ENCODE assay signal across 13 mouse cellular contexts in genomic region chr4:148397531-148398287, GRCm38 (mm10). TPM values are rescaled to one million over a fixed set of nuclear protein-coding genes. Genes with fewer than 3 reads are reported as not detected.
DNase-seq lines count a peak whose midpoint lies in the region; ATAC-seq and TF ChIP-seq lines count a peak whose summit lies in the region.
"Had no signal": no experiment of that assay in that cellular context is flagged by ENCODE, and none has a peak within 500 bp of the region (broad histone marks: within the 10 kb centered on the region; RNA-seq: fewer than 3 reads in every experiment).

No protein-coding gene starts in this region.

- H3K27me3 ChIP-seq in embryonic facial prominence, embryonic 14.5 days (replicated peaks; ENCODE audit: control insufficient read depth, insufficient read depth, low read length) = peaks cover 6% of the 10 kb centered on the region
- peaks cover 40% of the 10 kb centered on the region for H3K27me3 ChIP-seq in embryonic facial prominence, embryonic 10.5 days (replicated peaks; ENCODE audit: low read depth, poor library complexity, severe bottlenecking)
- H3K27me3 ChIP-seq in testis, adult 2 months (ENCODE audit: control insufficient read depth, insufficient read depth, low read length) = no peaks in the 10 kb centered on the region

- intact Hi-C loops in left cerebral cortex, postnatal 4 days (cut with DNase I) = no loop called here

- H3K4me1 ChIP-seq in embryonic facial prominence, embryonic 14.5 days (ENCODE audit: control insufficient read depth, insufficient read depth, low read length) = no peaks in the 10 kb centered on the region
- H3K4me1 ChIP-seq in embryonic facial prominence, embryonic 10.5 days = peaks cover 32% of the 10 kb centered on the region
- H3K4me1 ChIP-seq in testis, adult 2 months (ENCODE audit: control insufficient read depth, insufficient read depth, low read length) = no peaks in the 10 kb centered on the region

- 0 out of 2 replicates have a peak, but pooled peaks have one; percentile 13 for ATAC-seq in embryonic facial prominence, embryonic 14.5 days (ENCODE audit: low read depth)
- ATAC-seq: intestine, postnatal 0 days had no signal

- no peak for DNase-seq in embryonic facial prominence, embryonic 14.5 days (ENCODE audit: low spot score)
- DNase-seq in embryonic facial prominence, embryonic 10.5 days (ENCODE audit: low spot score) = no peak
- DNase-seq in testis, postnatal 14 days (ENCODE audit: low spot score) = no peak
- DNase-seq in mesoderm, embryonic 11.5 days (ENCODE audit: low read depth, low spot score) = peak; percentile 76
- DNase-seq in skeletal muscle tissue, adult 2 months (ENCODE audit: low read depth, low spot score) = peak; percentile 30
- DNase-seq in left cerebral cortex, adult 18-20 months (ENCODE audit: low spot score in 2 of 2) = no peak
- no peak for DNase-seq in left cerebral cortex, postnatal 4 days
- DNase-seq: B cell, adult 2 months; right cerebral cortex, postnatal 14 days; thymus, adult 18-20 months had no signal

- peak; percentile 23; the same call in 1 of the 2 replicates for TF ChIP-seq CTCF in testis, adult 2 months (IDR thresholded peaks at IDR 0.05; ENCODE audit: control insufficient read depth, insufficient read depth, insufficient replicate concordance, low read depth, low read length)

- 78% methylated on average over 18 of the region's 18 CpGs for WGBS in embryonic facial prominence, embryonic 14.5 days
- 81% methylated on average over 18 of the region's 18 CpGs for WGBS in embryonic facial prominence, embryonic 10.5 days

- no peak overlapping the region for H3K4me2 ChIP-seq in embryonic facial prominence, embryonic 14.5 days (ENCODE audit: low read depth, low read length)

- no peak overlapping the region for H3K27ac ChIP-seq in embryonic facial prominence, embryonic 14.5 days (replicated peaks; ENCODE audit: low read depth, low read length)
- no peak overlapping the region; the same call in 1 of the 2 replicates for H3K27ac ChIP-seq in embryonic facial prominence, embryonic 10.5 days (replicated peaks)
- H3K27ac ChIP-seq in testis, adult 2 months (ENCODE audit: control insufficient read depth, insufficient read depth, low read depth, low read length) = no peak overlapping the region

- no peak overlapping the region for H3K9ac ChIP-seq in embryonic facial prominence, embryonic 14.5 days (ENCODE audit: low read depth, low read length)

- no peak for TF ChIP-seq POLR2A in testis, adult 2 months (IDR thresholded peaks at IDR 0.05; ENCODE audit: control insufficient read depth, low read depth, low read length)

- no peaks in the 10 kb centered on the region for H3K36me3 ChIP-seq in embryonic facial prominence, embryonic 14.5 days (ENCODE audit: control insufficient read depth, insufficient read depth, low read length)
- H3K36me3 ChIP-seq in embryonic facial prominence, embryonic 10.5 days (replicated peaks) = no peaks in the 10 kb centered on the region
- no peaks in the 10 kb centered on the region for H3K36me3 ChIP-seq in testis, adult 2 months (ENCODE audit: control insufficient read depth, insufficient read depth, low read length)

- no peak overlapping the region for H3K4me3 ChIP-seq in embryonic facial prominence, embryonic 14.5 days (ENCODE audit: low read depth, low read length)
- no peak overlapping the region for H3K4me3 ChIP-seq in embryonic facial prominence, embryonic 10.5 days
- no peak overlapping the region for H3K4me3 ChIP-seq in testis, adult 2 months (ENCODE audit: control insufficient read depth, low read depth, low read length)
- H3K4me3 ChIP-seq: megakaryocyte, embryonic 14.5 days had no signal

- no peaks in the 10 kb centered on the region for H3K9me3 ChIP-seq in embryonic facial prominence, embryonic 14.5 days (ENCODE audit: control insufficient read depth, low read length)
- no peaks in the 10 kb centered on the region for H3K9me3 ChIP-seq in embryonic facial prominence, embryonic 10.5 days

RNA-seq across cellular contexts. Expression of gene Ubiad1, which starts 46.9 kb away (rescaled TPM):
- 13.3 and 16.7 TPM in 2 replicates for polyA plus RNA-seq in embryonic facial prominence, embryonic 14.5 days (2014; fragmentation: Nextera tagmentation; extraction: Ambion mirVana)
- polyA plus RNA-seq in embryonic facial prominence, embryonic 10.5 days (2016; fragmentation: Nextera tagmentation; extraction: Ambion mirVana) = 22.9 and 23.6 TPM in 2 replicates
- 12.8 and 14.5 TPM in 2 replicates for polyA plus RNA-seq in testis, adult 2 months (2012; rRNA removed)
- total RNA-seq in left cerebral cortex, adult 18-20 months (2021) = 1 to 10 TPM; 8.0 to 9.2 TPM
- 1 to 10 TPM; 8.5 to 8.6 TPM for total RNA-seq in left cerebral cortex, postnatal 4 days (2021)

RNA-seq across cellular contexts. Expression of gene Mtor, which starts 50.7 kb away (rescaled TPM):
- 16.3 and 20.5 TPM in 2 replicates for polyA plus RNA-seq in embryonic facial prominence, embryonic 14.5 days (2014; fragmentation: Nextera tagmentation; extraction: Ambion mirVana)
- polyA plus RNA-seq in embryonic facial prominence, embryonic 10.5 days (2016; fragmentation: Nextera tagmentation; extraction: Ambion mirVana) = 20.7 and 23.7 TPM in 2 replicates
- polyA plus RNA-seq in testis, adult 2 months (2012; rRNA removed) = 74.8 and 75.5 TPM in 2 replicates
- 10 to 100 TPM; 91.6 to 97.9 TPM for total RNA-seq in left cerebral cortex, adult 18-20 months (2021)
- total RNA-seq in left cerebral cortex, postnatal 4 days (2021) = 10 to 100 TPM; 78.8 to 79.3 TPM

Comparison
In these comparisons a context has a peak if more than half of its experiments do, and no peak if none do; other contexts are left out.
1. DNase-seq: peak in mesoderm, embryonic 11.5 days (single experiment) and skeletal muscle tissue, adult 2 months (single experiment); none in embryonic facial prominence, embryonic 14.5 days (single experiment), embryonic facial prominence, embryonic 10.5 days (single experiment), testis, postnatal 14 days (single experiment), left cerebral cortex, adult 18-20 months (0 of 2) and left cerebral cortex, postnatal 4 days (single experiment).